Mouse (Mus musculus): ENCODE measurements at regions not wholly inside any gene's neighbourhood (a gene's known extent, or its start where the extent isn't known, plus 50 kb on each side); places are given as distances from the start of the nearest gene placed in this dataset.
A peak's percentile ranks its signal among the peaks of the same experiment; 100 is the strongest.

DNA sequence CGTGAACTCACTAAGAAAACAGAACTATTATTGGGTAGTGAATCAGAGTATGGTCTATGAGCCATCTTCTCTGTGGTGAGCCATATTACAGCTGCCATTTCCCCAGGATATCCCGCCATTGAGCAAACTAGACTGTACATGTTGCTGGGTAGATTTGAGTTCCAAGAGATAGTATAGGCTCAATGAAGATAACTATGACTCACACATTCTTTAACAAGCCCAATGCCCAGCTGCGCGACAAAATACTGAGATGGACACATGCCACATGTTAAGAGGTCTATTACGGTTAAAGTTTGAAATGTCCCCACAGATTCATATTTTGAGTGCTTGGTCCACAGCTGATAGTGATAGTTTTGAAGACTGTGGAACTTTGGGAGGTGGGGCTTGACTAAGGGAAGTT is 107.5 kb upstream of the Thbs1 start:
- ATAC-seq (replicated peaks; ENCODE audit: poor library complexity, severe bottlenecking): no peak

DNA sequence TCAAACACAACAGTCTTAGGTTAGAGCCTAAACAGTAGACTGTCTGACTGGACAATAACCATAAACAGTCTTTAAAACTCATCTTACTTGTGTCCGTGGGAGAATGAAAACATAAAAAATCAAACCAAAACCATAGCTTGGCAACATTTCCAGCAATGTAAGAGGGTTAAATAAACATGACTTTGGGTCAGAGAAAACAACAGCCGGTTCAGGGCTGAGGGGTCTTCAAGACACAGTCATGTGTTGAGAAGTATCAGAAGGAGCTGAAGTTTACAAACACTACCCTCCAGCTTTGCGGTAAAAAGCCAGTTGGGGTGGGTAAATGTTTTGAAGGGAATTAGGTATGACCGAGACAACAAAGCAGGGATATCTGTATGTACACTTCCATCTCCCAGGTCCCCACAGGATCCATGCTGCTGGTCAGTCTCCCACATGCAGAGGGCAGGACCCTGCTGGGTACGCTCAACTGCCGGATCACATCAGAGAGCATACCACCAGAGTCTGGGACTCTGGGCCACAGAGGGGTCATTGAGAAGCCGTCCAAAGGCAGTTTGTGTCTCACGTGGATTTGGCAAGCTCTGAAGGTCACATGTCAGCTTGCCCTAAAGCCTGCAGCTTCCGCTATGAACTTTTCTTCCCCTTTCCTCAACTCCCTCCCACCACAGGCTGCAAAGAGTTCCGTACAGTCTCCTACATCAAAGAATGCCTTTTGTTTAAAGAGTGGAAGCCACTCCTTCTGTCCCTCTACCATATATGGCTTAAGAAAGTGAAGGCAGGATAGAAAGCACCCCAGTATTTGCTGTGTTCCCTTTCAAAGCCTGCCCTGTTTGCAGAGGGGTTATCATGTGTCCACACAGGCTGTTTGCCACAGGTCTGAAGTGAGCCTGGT is 103.9 kb upstream of the Thbs1 start:
- peak; percentile 83 for ATAC-seq (replicated peaks; ENCODE audit: poor library complexity, severe bottlenecking)

DNA sequence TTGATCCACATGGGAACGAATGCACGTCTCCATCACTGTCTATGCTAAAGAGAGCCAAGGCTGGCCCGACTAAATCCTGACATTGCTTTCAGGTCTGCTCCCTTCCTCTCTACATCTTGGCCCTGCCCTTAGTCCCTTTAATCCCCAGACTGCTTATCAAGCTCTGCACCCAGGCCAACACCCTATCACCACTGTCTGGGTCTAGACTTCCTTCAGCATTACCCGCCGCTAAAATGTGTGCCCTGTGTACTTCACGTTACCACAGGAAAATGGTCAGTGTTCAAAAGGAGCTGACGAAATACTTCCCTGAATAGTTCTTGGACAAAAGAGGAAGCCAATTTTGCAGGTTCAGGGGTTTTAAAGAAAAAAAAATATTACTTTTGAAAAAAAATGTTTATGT is 100.0 kb upstream of the Thbs1 start:
- ATAC-seq (replicated peaks; ENCODE audit: poor library complexity, severe bottlenecking): peak; percentile 63

DNA sequence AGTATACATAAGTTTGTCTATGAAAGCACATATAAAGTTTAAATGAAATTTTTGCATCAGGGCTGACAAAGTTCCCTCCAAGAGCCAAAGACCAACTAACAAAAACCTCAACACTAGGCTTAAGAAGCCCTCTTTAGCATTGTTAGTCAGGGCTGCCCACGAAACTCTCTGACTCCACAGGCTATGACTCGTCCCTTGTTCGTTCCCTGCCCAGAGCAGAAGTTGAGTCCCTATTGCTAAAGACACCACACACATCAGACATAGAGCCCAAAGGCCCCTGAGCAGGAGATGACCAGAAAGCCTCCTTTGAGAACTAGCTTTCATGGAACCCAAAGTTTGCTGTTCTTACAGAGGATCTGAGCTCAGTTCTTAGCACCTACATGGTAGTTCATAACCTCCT is 99.5 kb upstream of the Thbs1 start:
- ATAC-seq (replicated peaks; ENCODE audit: poor library complexity, severe bottlenecking): peak; percentile 54

DNA sequence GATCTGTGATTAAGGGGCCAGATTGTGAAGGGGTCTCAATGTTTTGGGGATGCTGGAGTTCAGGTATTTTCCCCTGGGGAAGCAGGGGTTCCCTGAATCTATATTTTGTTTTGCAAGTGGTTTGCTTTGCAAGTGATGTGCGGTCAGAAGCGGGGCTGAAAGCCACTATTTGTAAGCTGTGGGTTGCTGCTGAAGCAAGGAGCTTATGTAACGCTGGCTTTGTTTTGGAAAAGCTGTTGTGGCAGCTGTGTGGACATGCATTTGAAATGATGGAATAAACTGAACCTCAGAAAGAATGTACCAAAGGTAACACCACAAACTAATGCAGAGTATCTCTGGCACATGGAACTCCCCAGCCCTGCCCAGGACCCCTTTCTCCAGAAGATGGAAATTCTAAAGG is 98.5 kb upstream of the Thbs1 start:
- ATAC-seq (replicated peaks; ENCODE audit: poor library complexity, severe bottlenecking): peak; percentile 60

DNA sequence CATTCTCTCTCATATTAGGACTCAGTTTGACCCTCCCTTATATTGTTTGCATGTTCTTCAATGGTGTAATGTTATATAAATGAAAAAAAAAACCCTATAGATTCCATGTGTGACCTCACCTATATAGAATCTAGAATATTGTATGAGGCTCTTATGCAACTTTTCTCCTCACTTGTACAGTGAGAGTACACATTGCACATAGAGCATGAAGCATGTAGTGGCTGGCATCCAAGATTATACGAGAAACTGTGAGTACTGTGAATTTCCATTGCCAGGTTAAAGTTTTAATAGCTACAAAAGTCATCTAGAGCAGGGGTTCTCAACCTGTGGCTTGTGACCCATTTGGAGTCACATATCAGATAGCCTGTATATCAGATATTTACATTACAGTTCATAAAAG is 96.5 kb upstream of the Thbs1 start:
- no peak for ATAC-seq (replicated peaks; ENCODE audit: poor library complexity, severe bottlenecking)

DNA sequence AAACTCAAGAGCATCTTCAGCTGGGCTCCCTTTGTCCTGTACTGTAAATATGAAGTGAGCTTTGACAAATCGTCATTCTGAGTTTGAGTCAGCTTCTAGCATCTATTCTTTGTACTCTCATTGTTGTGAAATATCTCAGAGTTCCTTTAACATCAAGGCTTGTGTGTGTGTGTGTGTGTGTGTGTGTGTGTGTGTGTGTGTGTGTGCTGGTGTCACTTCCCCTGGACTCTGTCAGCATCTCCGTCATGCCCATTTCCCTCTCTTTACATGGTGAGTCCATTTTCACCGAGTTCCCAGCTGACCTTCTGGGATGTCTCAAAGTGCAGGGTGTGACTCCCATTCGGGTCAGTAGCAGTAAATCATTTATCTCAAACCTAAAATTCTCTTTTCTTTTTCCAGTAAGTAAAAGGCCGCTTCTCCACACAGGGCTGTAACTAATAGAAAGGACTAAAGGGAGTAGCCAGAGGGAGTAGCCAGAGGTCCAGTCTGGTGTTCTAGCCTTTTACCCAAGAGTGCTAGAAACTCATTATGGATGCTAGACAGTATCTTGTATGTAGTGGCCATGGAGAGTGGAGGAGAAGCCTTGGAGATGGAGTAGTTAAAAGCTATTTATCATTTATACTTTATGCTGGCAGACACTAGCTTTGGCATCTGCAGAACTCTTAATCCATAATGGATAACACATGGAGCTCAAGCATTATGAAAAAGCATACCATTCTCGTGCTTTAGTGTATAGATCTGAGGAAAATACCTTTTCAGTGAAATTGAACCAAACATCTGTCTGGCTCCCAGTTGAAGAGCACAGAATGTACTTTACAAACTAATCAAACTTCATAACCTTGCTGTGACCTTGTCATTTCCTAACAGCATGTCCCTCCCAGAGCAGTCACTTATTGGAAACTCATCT is 85.6 kb upstream of the Thbs1 start:
- peak; percentile 89 for ATAC-seq (replicated peaks; ENCODE audit: poor library complexity, severe bottlenecking)

DNA sequence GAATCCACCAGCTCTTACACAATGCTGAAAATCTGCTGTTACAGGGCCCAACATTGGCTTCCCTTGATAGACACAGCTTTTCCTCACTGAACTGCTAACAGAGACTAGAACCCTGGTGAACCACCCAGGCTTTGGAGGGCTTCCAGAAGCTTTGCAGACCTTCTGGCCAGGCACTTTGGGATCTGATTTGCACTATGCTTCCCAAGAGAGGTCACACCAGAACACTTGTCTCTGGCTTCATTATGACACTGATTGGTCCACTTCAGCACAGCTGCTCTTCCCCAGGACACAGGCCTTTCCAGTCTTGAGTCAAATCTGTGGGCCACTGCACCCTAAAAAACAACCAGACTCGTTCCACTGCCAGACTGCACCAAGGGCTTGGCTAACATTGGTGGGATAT is 82.8 kb upstream of the Thbs1 start:
- ATAC-seq (replicated peaks; ENCODE audit: poor library complexity, severe bottlenecking): no peak

DNA sequence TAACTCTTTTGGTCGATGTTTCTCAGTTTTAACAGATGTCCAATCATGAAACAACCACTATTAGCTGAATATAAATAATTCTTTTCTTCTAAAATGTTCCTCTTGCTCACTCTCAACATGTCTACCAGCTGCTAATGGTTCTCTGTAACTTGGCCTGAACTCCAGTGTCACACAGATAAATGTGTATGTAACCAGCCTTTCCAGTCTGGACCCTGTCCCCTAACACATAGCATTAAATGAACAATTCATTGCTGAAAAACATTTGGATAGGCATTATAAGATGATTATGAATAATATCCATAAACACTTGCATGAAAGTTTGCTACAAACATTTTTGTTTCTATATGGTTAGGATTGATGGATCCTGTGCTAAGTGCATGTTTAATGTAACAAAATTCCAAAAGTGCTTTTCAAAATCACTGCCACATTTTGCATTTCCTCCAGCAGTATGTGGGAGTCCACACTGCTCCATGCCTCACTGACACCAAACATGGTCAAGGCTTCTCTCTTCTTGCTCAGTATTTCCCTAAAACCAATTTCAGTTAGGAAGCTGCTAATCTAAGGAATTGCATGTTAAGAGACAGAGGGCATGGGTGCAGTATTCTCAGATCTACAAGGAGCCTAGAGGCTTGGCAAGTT is 82.1 kb upstream of the Thbs1 start:
- ATAC-seq (replicated peaks; ENCODE audit: poor library complexity, severe bottlenecking): no peak

DNA sequence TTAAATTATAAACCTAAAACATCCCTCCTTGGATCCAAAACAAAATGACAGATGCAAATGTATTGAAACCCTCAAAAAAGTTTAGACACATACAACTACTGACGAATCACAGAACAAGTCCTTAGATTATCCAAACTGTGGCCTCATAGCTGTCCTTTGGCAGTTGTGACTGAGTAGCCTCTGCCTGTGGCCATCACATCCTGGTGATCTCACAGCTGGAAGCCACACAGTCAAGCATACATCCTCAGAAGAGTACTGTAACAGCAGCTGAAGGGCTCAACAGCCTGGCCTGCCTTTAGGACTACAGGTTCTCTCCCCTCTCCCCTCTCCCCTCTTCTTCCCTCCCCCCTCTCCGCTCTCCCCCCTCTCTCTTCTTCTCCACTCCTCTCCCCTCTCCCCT is 80.0 kb upstream of the Thbs1 start:
- no peak for ATAC-seq (replicated peaks; ENCODE audit: poor library complexity, severe bottlenecking)

DNA sequence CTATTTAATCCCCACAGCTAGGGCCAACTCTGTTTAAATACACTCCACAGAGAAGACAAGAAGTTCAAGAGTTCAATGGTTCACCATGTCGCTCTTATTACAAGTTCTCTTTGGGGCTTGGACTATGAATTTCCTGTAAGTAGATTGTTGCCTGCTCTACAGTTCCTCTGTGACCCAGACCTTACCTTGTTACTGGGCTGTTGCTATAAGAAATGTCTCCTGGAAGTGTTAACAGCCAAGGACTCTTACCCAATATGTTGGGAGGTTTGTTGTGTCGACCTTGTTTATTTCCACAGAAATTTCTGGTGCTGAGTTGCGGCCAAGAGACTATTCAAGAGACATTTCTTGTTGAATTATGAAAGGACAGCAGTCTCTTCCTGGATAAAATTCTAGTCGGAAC is 78.3 kb upstream of the Thbs1 start:
- ATAC-seq (replicated peaks; ENCODE audit: poor library complexity, severe bottlenecking): no peak

DNA sequence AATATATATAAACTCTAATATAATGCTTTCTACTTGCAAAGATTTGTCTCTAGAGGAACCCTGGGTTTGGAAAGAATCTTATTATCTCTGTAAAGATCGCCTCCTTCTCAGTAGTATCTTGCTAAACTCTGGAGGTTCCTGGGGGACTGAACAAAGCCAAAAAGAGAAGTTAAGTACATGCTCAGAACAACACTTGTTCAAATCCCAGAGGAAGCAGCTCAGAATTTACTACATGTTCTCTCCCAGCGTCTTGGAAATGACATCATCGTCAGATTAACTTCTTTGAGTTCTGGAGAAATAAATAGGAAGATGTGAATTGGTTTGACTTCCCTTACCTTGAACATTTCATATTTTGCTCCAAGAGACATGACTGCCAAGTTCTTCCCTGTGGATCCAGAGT is 77.7 kb upstream of the Thbs1 start:
- ATAC-seq (replicated peaks; ENCODE audit: poor library complexity, severe bottlenecking): no peak

DNA sequence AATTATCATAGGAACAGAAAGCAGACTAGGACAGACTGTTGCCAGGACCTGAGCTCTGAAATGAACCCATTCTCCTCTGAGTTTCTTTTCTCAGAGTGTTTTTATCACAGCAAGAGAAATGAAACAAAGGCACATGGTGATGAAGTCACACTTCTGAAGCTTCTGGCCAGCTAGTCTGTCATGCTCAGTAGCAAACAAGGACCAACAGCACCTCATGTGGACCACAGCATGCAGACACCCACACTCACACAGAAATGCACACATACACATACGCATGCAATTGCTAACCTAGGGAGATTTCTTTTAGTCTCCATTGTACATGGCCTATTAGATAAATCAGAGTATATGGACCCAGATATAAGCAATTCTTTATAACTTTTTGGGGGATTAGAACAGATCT is 76.3 kb upstream of the Thbs1 start:
- no peak for ATAC-seq (replicated peaks; ENCODE audit: poor library complexity, severe bottlenecking)

DNA sequence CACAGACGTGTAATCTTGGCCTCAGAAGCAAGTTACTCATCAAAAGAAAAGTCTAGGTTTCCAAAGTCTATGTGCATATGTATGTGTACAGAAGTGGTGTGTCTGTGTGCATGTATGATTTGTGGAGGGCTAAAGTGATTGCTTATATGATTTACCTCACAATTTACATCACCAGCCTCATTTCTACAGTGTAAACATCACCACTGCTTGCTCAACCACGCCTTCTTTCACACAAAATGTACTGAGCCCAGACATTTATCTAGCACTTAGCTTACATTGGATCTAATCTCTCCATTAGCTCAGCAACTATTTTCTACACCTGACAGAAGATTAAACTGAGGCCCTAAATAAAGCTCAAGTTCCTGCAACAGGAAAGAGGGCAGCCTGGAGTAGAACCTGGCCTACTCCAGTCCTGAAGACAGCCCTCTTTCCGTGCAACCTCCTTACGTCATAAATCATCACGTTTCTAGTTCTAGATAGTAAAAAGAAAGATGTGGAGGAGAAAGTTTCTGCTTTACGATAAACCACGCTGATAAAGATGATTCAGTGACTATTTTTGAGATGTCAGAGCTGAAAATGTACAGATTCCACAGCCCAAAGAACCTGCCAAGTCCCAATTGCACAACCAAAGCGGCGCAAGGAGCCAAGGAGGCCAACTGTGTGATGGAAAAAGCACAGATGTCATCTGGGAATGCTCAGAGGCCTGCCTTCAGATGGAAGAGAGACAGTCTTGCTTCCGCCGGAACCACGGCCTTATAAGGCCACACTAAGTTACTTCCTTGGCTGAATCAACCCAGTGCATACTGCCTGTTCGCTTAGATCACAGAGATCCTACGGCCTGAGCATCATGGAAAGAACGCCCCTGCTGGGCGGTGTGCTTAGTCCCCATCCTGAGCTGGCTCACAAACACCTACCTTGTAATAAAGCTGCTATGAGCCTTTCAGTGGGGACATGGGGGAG is 72.5 kb upstream of the Thbs1 start:
- no peak for ATAC-seq (replicated peaks; ENCODE audit: poor library complexity, severe bottlenecking)

DNA sequence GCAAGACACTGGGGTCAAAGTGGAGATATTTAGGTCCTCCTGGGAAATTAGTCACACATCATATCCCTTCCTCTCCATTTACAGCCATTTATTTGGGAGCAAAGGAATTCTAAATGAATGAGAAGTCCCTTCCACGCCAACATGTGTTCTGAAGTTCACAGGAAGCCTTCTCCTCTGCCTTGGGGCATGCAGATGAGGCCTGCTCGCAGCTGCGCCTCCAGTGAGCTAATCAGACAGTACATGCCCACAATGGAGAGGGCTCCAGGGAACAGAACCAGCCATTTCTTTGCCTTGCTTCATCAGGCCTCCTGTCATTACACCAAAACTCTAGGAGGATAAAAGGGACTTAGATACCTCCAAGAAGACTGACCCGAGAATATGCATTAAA is 71.9 kb upstream of the Thbs1 start:
- ATAC-seq (replicated peaks; ENCODE audit: poor library complexity, severe bottlenecking): no peak

DNA sequence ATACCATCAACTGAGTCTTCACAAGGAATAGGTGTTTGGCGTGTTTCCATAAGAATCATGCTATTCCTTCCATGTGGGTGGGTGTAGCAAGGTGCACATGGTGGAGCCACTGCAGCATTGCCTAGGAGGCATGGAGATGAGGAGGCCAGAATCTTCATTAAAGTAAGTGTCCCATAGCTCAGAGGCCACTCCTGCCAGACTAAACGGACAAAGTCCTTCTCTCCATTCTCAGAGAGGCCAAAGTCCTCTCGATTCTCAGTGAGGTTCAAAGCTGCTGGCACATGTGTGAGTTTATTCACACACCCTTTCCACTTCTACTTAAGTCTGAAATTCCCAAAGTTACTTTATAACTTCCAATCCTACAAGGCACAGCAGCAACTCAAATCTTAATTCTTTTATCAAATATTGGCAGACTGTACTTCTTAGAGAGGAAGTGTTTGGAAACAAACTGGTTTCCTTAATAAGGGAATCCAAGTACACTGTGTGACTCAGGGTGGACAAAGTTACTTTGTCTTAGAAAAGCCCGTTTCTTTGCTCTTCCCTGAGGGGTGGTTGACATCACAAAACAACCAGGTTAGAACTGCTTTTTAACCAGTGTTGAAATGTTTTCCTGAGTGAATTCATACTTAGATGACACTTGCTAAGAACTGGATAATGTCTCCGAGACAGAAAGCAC is 69.2 kb upstream of the Thbs1 start:
- ATAC-seq (replicated peaks; ENCODE audit: poor library complexity, severe bottlenecking): no peak

DNA sequence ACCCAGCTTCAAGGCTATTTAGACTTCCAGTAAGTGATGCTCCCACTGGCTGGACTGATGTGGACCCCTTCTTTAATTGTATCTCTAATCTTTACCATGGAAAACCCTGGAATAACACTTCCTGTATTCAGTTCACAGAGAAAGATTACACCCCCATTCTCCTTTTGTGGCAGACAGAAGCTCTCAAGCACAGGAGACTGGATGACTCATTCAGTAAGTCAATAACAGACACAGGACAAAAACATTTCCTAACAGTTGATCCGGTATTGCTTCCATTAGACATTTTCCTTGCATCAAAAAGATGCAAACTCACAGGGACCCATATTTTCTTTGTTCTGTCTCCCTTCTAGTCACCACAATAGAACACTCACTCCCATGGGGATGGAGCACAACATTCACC is 67.0 kb upstream of the Thbs1 start:
- no peak for ATAC-seq (replicated peaks; ENCODE audit: poor library complexity, severe bottlenecking)

DNA sequence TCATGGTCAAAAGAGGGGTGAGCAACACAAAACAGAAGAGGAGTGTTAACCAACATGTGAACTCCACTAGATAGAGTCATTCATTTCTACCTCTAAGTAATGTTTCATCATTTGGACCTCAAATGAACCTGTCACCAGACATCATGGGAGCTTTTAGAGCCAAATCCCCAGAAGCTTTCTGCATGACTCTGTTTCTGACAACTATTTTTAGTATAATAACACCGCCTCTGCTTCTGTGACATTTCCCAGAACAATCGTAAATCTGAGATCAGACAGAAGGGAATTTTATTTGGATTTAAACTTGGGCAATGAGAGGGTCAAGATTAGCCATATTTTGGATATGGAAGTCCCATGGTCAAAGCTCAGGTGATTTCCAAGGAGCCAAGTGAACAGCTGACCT is 61.4 kb upstream of the Thbs1 start:
- no peak for ATAC-seq (replicated peaks; ENCODE audit: poor library complexity, severe bottlenecking)

DNA sequence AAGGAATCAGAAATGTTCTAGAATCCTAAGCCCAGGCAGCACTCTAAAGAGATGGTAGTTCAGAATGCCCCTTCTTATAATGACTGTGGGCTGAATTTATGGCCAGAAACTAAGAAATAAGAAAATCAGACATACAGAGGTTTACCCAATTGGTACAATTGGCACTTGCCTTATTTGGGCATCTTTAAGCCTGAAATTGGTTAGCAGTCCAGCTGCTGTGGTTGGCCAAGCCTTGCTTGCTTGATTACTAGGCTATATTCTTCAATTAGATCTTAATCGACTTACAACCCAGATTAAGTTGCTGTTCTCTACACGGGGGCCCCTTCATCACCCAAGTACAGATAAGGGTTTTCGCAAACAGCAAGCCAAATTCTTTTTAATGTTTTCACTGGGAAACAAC is 60.1 kb upstream of the Thbs1 start:
- ATAC-seq (replicated peaks; ENCODE audit: poor library complexity, severe bottlenecking): no peak
